Mouse (Mus musculus): Measurements from ENCODE around the gene Ggt6.
"Not testable (repeated sequence)": the region's sequence is repeated elsewhere in the genome, so short reads cannot be mapped to it uniquely, and the experiment has no call there.

Gene Ggt6

DNA sequence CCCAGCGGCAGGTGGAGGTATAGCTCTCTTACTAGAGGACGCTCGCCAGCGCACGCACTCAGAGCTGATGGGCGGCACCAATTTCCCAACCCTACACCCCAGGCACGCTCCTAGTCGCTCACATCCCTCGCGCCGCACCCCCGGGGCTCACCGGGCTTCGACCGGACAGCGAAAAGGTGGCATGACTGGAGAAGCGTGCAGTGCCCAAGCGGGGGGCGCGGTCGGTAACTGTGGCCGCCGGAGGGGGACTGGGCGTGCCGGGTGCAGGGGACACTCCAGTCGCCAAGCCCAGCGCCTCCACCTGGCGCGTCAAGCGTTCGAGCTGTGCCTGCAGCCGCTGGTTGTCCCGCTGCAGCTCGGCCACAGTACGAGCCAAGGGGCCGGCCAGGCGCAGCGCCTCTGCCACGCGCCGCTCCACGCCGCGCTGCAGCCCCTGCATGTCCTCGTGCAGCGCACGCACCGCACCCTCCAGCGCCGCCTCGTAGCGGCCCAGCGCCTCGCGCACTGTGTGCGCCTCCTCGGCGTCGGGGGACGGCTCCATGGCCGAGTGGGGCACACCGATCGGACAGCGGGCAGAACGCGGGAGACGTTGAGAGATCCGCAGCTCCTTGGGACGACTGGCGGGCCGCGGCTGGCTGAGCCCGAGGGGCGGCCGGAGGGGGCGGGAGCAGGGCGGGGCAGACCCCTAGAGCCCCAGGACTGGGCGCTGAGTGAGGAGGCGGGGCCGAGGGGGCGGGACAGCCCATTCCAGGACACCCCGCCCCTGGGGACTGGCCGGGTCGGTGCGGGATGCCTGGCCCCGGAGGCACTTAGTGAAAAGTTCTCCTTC lies 24.0 kb upstream of the Ggt6 start, which contains the start of gene Smtnl2:
Gene Smtnl2, minus strand, starts transcription at position 621 of the 829 bp plus-strand sequence.
- peak in 1 of 2 experiments; percentile 27 for DNase-seq

- no peak for DNase-seq
Observed at GRCm38 (mm10) chr11:72411945-72412344, 23.4 kb upstream of the Ggt6 start.

DNA sequence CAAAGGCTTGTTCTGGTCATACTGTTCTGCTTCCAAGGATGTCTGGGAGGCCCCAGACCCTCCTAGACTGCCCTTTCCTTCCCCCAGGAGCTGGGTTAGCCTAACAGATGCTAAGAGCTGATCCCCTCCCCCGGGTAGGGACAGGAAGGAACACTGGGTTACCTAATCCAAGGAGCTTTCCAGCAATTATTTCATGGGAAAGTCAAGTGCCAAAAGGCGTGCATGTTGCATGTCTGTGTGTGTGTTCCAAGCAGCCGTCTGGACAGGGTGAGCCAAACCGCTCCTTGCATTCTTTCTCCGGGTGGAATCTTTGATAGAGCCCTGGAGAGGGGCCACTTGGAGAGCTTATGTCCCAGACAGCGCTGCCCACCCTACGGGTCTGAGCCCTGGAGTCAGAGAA lies 22.3 kb upstream of the Ggt6 start:
- DNase-seq = no peak

- no peak for DNase-seq
Observed at GRCm38 (mm10) chr11:72413601-72414190, 21.6 kb upstream of the Ggt6 start.

DNA sequence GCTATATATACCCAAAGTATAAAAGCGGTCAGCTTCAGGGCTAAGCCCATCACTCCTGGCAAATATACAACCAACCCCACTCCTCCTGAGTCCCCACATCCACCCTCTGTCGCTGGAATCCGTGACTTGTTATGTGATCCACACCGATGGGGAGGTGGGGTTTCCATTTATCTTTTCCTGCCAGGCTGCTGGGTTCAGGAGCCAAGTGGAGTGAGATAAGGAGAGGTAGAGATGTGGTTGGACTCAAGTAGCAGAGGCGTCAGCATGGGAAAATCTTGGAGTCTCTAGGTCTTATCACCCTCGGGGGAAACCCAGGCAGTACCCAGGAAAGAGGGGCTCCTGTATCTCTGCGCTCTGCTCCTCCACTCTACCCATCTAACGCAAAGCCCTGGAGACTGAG lies 20.2 kb upstream of the Ggt6 start:
- DNase-seq = no peak

- no peak for DNase-seq
Observed at GRCm38 (mm10) chr11:72416666-72417065, 18.7 kb upstream of the Ggt6 start.

DNA sequence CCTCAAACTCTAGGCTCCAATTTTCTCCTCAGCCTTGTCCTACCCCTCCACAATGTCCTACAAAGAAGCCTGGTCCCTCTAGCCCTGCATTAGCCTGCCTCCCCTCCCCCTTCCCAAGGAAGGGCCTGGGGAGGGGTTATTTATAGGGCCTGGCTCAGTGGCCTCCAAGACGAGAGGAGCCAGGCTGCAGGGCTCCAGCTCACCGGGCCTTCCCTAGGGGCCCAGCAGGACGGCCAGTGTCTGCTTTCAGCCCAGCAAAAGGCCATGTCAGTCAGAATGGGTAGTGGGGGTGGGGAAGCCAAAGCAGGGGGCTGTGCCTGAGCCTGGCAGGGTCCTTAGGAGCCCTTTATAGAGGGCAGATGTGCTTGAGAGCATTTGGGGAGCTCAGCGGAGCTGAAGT lies 17.9 kb upstream of the Ggt6 start:
- DNase-seq = no peak

DNA sequence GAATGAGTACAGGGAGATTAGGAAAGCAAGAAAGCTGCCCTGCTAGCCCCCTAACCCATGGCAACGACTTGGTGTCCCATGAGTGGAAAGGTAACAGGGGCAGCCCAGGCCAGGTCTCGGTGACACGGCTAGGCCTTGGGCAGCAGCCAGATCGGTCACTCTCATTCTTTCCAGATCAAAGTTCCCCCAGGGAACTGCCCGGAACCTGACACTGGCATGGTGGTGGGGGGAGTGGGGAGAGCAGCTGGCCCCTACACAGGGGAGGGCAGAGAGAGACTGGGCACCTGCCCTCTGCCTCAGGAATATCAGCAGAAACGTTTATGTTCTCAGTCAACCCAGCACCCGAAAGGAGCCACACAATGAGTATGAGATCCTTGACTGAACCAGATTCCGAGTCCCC lies 17.1 kb upstream of the Ggt6 start:
- no peak for DNase-seq

GRCm38 (mm10) chr11:72419006-72419405 lies 16.3 kb upstream of the Ggt6 start:
- DNase-seq = no peak

- no peak for DNase-seq
Observed at GRCm38 (mm10) chr11:72420460-72421122, 14.7 kb upstream of the Ggt6 start.

DNA sequence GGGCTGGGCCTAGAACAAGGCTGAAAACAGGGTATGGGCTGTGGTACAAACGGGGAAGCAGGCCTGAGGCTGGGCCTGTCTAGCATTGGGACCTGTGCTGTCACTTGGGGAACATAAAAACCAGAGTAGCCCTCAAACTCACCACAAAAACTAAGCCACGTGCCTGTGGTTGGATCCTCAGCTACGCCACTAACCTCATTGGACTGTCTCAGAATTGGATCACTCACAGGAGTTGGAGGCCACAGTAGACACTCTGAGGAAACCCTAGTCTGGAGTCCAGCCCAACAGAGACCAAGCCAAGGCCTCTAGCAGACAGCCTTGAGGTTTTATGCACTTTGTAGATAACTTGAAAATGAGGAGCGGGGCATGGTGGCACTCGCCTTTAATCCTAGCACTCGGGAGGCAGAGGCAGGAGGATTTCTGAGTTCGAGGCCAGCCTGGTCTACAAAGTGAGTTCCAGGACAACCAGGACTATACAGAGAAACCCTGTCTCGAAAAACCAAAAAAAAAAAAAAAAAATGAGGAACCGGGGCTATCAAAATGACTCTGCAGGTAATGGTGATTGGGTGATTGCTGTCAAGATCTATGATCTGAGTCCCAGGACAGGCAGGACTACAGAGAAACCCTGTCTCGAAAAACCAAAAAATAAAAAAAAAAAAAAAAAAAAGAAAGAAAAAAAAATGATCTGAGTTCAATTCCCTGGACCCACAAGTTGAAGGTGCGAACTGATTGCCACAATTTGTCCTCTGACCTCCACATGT lies 13.6 kb upstream of the Ggt6 start:
- DNase-seq = no peak

- no peak for DNase-seq
Observed at GRCm38 (mm10) chr11:72423686-72424085, 11.6 kb upstream of the Ggt6 start.

DNA sequence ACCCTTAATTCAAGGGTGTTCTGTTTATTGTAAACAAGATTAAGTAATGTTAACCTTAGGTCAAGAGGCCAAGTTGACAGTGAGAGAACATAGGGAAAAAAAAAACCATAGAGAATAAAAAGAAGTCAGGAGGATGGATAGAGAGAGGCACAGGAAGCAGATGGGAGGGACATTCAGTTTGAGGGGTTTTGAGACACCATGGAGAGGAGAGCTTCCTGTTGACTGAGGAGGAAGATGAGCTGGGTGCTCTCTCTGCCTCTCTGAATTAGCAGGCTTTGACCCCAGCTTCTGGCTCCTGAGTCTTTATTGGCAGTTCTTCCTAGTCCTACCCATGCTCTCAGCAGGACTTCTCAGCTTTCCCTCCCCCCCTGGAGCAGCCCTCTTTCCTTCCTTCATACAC lies 10.1 kb upstream of the Ggt6 start:
- DNase-seq = no peak

DNA sequence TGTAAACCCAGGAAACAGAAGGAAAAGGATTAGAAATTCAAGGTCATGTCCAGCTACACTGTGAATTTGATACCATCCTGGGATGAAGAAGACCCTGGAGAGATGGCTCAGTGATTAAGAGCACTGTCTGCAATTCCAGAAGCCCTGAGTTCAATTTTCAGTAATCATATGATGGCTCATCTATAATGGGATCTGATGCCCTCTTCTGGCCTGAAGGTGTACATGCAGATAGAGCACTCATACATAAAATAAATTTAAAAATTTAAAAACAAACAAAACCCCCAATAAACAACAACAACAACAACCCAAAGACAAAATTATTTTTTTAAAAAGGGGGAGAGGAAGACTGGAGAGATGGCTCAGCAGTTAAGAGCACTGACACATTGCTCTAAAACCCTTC lies 8.4 kb upstream of the Ggt6 start:
- no peak for DNase-seq

DNA sequence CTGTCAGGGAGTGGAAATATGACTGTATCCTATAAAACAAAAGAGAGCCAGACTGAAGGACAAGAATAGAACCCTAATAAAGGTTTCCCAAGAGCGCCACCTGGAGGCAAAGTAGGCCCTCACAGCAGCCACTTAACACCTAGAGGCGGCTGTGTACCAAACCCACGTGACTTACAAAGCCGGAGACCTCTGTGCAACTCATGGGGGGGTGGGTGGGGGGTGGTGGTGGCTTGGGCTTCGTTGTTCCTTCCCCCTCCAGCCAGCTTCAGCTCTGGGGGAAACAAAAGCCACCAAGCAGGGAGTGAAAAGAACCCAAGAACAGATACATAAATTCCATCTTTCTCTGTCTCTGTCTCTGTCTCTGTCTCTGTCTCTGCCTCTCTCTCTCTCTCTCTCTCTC lies 6.6 kb upstream of the Ggt6 start:
- DNase-seq = peak; percentile 63 to 65

GRCm38 (mm10) chr11:72429288-72429690 lies 6.0 kb upstream of the Ggt6 start:
- peak; percentile 63 to 71 for DNase-seq

DNA sequence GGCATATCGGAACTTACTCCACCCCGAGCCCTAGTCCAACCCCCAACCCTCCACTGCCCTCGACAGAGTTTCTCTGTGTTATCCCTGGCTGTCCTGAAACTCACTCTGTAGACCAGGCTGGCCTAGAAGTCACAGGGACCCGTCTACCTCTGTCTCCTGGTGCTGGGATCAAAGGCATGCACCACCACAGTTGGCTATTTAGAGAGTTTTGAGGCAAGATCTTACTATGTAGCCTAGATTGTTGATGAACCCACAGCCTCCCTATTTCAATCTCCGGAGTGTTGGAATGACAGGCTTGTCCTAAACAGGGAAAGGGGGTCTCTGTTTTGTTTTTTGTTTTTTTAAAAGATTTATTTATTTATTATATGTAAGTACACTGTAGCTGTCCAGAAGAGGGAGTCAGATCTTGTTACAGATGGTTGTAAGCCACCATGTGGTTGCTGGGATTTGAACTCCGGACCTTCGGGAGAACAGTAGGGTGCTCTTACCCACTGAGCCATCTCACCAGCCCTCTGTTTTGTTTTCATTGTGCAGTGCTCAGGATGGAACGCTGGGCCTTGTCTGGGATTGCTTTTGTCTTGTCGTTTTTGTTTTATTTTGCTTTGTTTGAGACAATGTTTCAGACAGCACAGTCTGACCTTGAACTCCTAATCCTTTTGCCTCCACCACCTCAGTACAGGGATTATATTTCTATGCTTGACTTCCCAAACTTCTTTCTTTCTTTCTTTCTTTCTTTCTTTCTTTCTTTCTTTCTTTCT lies 4.8 kb upstream of the Ggt6 start:
- DNase-seq = not testable (repeated sequence)

DNA sequence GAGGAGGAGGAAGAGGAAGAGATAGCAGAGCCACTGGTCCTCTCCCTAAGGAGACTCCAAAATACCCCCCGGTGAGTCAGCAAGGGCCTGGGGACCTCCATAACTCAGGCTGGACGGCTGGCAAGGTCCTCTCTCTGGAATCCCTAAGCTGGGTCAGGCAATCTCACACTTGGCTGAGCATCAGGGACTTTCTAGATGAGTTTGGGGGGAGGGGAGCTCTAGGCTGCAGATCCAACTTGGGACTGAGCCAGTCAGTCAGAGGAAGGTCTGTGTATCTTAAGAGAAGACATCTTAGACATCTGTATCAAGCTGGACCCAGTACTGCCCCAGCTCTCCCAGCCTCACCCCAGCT lies 344 bp downstream of the Ggt6 start:
- DNase-seq = no peak

- no peak for DNase-seq
Observed at GRCm38 (mm10) chr11:72436271-72436670, 945 bp downstream of the Ggt6 start.

- no peak for DNase-seq
Observed at GRCm38 (mm10) chr11:72436756-72437650, 1.7 kb downstream of the Ggt6 start.

DNA sequence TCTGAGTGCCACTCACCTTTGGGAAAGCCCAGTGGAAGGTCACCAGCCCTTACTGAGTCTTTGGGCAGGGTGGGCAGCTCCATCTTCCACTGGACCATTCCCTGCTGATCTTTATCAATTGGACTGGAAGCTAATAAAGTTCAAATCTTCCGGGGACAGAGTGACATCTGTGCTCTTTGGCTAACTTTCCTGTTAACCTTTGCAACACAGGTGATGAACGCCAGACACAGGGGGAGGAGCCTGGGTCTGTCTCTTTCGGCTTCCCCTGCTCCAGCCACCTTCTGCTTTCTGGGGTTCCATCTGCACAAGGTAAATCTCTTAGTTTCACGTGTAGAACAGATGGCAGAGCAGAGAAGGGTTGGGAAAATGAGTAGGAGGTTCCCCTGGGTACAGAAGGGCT lies 3.1 kb downstream of the Ggt6 start:
- no peak for DNase-seq

Data from cerebellum, postnatal 36 days (tissue).